Mouse (Mus musculus) layer of hippocampus, postnatal 36 days (tissue): ENCODE data around the gene Pitpnm2. TPM values are rescaled to one million over a fixed set of nuclear protein-coding genes. Genes with fewer than 3 reads are reported as not detected.

Experiments
- DNase-seq, 2 experiments: peaks; one replicate each; pipeline ENCODE4 v3.0.0; 2022
- total RNA-seq, 2 experiments: library from RNA; stranded (reverse); gene quantifications; 2 replicates each; pipeline ENCODE4 v1.2.3; 2021

The Pitpnm2 gene
- total RNA-seq, 2 experiments from 2014 or later, result 281 to 377 TPM

DNA sequence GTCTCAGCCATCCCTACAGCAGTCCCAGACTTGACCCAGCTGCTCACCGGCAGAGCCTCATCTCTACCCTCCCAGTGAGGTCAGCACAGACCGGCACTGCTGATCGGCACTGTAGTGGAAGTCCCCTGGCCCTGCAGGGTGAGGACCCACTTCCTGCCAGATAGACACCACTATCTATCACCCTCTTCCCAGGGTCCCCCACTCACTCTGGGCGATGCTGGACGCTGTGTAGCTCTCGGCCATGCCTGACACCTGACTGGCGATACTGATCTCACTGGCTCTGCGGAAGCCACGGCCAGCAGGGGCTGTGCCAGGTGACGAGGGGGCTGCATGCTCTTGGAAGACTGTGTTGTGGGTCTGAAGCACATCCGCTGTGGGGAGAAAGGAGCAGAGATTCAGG, 124.5 kb downstream of the Pitpnm2 start:
- DNase-seq, result no peak

DNA sequence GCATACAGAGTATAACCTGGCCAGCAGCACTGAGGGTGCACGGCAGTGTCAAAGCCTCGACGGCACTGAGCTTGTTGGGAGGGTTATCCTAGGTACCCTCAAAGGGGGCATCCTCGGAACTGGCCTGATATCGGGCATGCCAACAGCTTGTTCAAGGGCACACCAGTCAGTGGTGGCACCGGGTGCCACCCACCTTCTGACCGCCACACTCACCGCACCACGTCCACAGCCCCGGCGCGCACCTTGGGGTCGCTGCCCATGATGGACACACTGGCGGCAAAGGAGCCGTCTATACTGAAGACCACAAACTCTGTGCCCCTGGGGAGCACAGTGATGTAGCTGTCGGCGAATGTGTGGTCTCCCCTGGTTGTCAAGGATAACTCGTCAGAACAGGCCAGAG, 127.2 kb downstream of the Pitpnm2 start:
- no peak for DNase-seq

DNA sequence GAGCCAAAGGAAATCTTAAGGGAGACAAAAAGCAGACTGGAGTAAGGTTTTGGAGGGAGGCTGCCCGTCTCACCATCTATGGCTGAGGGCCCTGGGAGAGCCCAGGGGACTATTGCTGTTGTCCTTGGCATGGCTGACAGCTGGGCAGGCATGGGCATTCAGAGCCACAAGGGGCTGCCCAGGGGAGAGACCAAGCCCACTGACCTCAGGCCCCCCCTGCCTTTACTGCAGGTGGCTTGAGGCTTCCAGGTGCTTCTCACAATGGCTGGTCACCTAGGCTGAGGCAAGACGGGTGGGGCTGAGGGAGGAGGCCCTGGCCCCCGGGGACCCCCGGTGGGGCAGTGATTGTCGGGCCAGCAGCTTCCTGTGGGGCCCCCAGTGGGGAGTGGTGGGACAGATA, 130.4 kb downstream of the Pitpnm2 start:
- no peak for DNase-seq

DNA sequence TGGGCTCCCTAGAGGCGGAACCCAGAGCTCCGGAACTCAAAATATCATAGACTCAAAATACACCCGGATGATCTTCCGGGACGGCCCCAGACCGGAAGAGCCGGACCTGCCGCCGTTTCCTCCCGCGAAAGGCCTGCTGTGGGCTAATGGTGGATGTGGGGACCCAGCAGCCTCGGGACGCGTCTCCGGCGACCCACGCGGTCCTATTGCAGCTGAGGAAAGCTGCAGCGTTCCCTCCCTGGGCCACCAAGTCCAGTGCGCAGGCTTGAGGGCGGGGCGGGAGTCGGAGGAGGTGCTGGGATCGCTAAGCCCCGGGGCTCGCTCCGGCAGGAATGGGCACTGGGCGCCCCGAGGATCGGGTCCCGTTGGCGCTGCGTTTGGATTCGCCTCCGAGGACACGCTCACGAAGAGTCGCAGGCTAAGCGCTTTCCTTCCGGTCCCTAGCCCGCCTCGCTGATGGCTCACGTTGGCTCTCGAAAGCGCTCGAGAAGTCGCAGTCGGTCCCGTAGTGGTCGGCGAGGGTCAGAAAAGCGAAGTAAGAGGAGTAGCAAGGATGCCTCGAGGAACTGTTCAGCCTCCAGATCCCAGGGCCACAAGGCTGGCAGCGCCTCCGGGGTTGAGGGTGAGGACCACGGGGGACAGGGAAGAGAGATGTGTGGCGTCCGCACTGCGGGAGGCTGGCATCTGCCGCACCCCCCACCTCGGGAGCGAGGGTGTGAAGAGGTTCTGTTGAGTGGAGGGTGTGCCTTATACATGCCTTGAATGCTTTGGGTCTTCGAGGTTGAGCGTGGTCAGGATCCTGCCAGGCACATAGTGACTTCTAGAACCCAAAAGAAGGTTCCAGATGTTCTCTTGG, 133.3 kb downstream of the Pitpnm2 start, which contains the start of gene Arl6ip4:
TSS of gene Arl6ip4 (plus strand) at position 100 of the 856 bp plus-strand sequence.
- peak; percentile 81 to 82 for DNase-seq

DNA sequence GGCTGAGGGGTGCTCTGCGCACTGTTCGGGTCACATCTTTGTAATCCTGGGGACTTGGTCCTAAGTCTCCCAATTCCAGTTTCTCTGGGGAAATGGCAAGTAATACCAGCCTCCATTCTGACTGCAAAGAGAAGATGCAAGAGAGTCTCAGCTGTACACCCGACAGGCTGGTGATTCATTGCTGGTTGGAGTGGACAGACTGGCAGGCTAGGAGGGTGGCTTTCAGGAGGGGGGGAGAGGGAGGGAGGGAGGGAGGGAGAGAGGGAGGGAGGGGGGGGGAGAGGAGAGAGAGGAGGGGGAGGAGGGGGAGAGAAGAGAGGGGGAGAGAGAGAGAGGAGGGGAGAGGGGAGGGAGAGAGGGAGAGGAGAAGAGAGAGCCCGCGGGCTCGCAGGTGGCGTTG, 134.0 kb downstream of the Pitpnm2 start:
- no peak for DNase-seq

DNA sequence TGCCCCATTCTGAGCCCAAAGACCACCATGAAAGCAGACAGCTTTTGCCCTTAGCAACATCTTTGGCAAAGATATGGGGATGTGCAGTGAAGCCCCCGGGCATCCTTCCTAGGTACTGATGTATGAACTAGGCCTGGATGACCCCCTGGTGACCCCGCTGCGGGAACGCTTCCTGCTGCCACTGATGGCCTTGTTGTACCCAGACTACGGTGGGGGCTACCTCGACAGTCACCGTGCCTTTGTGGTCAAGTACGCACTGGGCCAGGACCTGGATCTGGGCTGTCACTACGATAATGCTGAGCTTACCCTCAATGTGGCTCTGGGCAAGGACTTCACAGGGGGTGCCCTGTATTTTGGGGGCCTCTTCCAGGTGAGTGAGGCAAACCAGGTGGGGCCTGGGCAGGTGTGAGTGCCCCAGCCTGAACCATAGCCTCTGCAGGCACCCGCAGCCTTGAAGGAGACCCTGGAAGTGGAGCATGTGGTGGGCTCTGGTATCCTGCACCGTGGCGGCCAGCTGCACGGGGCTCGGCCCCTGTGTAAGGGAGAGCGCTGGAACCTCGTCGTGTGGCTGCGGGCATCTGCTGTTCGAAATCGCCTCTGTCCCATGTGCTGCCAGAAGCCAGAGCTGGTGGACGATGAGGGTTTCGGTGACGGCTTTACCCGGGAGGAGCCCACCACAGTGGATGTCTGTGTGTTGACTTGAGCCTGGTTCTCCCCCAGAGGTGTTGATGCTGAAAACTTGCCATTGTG, 135.1 kb downstream of the Pitpnm2 start:
- no peak for DNase-seq

DNA sequence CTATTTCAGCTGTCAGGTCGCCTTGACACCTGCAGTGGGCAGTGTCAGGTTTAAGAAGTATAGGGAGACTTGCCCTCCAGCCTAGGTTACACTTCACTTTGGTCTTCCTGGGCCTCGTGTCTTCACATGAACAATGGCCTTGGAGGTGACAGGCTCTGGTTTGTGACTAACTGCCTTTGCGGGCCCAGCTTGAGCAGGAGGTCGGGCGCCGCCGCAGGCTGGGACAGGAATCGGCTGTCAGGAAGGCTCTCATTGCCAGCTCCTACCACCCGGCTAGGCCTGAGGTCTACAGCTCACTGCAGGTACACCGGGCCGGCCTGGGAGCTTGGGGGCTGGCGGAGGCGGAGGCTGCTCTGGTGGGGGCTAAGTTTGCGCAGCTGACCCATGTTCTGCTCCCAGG, 136.5 kb downstream of the Pitpnm2 start:
- DNase-seq, result peak in 1 of 2 experiments; percentile 63

DNA sequence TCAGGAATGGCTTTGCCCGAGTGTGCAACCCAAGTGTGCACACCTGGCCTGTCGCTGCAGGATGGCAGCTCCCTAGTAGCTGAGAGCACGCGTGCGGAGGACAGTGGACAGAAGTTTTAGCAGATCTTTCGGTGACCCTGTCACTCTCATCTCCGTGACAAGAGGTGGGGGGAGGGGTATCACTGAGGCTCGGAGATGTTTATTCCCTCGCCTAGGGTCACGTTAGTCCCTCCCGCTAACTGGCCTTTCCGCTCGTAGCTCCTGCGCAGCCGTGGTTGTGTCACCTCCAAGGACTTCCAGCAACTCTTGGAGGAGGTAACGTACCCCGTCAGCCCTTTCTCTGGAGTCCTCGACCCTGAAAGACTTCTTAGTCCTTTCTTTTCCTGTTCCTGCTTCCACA, 137.0 kb downstream of the Pitpnm2 start:
- DNase-seq, result no peak

DNA sequence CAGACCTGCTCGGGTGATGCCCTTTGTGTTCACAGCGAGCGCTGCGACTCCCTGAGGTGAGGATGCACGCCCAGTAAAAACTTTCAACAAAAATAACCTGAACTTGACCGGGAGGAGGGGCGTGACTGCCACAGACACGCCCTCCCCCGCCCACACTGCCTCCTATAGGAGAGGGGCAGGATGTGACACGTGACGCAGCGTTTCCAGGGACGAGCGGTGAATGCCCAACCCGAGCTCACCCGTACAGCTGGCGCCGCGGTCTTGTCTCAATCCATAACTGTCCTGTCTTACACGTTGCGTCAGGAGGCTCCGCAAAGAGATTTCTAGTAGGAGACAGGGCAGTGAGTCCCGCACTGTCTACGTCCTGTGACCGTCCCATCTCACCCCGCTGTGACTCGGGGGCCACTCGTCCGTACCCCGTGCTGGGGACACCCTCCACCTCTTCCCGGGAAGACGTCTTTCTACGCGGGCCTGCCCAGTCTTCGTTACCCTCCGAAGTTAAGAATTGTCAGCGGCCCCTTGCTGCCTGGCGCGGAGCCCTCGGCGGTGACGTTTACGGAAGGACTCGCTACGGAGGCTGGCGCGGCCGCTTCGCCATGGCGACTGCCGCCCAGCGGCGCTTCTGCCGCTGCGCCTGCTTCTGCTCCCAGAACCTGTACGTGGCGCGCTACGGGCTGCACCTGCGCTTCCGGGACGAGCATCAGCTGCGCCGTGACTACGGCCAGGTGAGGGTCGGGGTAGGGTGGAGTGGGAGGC, 137.6 kb downstream of the Pitpnm2 start, which contains the start of gene Ogfod2:
TSS of gene Ogfod2 (plus strand) at position 556 of the 756 bp plus-strand sequence.
- DNase-seq, result peak; percentile 92 to 94

DNA sequence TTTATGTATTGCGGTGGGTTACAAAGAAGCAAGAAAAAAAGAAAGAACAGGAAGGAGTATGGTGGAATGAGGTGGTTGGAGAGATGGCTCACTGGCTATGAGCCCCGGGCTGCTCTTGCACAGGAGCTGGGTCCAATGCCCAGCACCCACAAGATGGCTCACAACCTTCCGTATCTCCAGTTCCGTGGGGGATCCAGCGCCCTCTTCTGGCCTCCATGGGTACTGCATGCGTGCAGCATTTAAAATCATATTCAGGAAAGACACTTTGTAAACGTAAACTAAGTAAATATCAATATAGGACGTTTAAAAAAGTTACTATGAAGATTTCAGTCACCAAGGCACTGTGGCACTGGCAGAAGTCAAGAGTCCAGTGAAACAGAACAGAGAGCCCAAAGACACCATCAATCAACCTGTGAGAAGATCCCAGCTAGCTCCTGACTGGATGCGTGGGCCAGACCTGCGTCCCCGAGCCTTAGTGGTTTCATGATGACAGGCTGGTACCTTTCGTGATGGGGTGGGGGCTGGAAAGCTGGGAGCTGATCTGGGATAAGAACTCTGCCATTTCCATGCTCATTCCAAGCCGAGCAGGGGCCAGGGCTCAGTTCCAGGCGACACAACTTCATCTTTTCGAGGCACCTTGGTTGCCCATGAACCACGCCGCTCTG, 138.4 kb downstream of the Pitpnm2 start:
- no peak for DNase-seq

DNA sequence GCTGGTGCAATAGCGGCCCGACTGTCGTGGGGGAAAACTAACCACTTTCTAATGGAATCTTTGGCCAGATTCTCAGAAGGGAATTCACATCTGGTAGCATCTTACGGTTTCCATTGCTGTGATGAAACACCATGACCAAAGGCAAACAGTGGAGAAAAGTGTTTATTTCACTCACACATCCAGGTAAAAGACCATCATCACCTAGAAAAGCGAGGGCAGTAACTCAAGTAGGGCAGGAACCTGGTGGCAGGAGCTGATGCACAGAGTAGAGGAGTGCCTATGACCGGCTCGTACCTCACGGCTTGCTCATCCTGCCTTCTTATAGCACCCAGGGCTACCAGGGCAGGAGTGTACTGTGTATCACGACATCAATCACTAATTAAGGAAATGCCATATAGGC, 146.0 kb downstream of the Pitpnm2 start:
- no peak for DNase-seq

DNA sequence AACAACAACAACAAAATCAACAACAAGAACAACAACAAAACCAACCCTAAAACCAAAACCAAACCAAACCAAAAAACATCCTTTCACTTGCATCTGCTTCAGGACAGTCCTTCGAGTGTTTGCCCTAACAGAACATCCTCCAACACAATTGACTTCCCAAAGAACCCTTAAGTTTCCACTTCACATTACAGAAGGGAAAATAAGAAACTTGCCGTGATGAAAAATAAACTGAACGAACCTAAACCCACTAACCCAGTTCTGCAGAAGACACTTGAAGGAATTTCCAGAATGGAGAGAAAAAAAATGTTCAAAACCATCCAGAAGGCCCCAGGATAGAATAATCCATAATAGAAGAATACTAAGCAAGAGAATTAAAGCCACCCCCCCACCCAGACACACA, 146.5 kb downstream of the Pitpnm2 start:
- no peak for DNase-seq

DNA sequence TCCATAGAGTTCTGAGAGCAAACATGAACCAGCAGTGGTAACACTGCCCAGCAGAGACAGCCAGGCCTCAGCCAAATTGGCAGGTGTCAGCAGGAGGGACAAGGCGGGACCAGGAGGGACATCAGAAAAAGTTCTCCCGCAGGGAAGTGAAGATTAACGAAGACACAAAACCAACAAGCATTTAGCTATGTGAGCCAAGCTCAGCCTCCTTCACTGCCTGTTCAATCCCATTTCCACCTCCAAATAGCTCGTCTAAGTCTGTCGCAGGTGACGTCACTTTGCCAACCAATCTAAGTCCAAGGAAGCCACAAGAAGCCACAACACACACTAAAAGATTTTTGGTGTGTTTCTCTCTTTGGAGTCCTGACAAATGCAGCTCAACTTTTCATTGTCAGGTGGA, 147.2 kb downstream of the Pitpnm2 start:
- no peak for DNase-seq

DNA sequence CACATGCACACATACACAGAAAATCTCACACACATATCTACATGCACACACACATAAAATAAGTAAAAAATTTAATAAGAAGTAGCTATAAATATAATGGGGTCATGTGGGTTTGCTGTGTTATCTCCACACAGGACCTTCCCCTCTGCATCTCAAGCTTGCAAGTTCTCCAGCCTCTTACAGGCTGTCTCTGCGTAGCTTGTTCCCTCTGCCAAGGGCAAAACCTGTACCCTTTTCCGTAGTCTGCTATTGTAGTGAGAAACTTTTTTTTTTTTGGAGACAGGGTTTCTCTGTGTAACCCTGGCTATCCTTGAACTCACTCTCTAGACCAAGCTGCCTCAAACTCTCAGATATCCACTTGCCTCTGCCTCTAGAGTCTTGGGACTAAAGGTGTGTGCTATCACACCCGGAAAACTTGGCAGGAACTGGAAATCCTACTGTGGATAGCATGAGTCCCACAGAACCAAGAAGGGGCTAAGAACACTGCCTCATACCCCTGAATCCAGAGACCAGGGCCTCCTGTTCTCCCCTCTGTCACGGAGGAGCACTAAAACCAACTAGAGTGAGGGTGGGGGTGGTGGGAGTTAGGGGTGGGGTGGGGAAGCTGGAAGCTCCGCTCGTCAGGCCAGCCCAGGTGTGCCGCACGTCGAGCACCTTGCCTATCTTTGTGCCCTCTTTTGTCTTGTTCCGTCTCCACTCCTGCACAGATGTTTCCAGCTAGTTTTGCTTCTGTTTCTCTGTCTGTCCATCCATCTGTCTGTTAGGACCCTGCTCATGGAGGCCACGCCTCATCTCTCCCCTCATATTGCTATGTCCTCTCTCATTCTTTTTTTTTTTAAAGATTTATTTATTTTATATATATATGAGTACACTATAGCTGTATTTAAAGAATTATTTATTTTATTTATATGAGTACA, 149.2 kb downstream of the Pitpnm2 start:
- no peak for DNase-seq

DNA sequence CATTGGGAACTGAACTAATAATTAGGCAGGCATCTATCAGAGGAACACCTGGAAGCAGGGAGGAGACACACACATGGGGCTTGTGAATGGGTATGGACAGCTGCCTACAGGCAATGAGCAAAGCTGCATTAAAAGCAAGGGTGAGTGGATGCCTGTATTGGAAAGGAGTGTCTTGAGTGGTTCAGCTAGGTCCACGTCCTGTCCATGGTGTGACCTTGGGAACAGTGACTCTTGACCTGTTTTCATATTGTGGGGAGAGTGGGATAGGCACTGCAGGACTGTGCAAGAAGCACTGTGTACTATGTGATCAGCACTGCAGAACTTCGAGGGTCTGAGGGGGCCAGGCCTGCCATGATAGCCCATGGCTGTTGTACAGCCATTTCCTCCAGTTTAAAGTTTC, 150.6 kb downstream of the Pitpnm2 start:
- DNase-seq, result no peak

DNA sequence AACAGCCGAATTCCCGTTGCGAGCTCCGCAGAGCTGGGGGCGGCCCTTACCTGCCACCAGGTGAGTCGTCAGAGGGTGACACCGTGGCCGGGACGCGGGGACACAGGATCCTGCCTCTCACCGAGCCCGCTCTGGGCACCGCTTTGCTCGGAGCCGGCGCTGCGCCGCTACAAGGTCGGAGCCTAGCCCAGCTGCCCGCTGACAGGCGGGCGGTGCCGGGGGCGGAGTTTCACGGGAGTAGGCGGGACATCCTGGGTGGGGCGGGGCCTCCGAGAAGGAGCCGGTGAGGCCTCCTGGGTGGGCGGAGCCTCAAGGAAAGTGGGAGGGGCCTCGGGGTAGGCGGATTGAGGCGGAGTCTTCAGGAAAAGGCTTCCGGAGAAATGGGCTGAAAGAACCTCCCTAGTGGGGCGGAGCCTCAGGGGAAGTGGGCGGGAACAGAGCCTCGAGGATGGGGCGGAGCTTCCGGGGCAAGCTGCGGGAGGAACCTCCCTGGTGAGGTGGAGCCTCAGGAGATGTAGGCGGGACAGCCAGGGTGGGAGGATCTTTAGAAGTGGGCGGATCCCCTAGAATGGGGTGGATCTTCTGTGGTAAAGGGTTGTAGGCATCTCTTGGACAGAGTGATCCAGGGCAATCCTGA, 153.8 kb downstream of the Pitpnm2 start, which contains the start of gene Abcb9:
TSS of gene Abcb9 (minus strand) at position 203 of the 637 bp plus-strand sequence.
- DNase-seq, result peak; percentile 94 to 95

DNA sequence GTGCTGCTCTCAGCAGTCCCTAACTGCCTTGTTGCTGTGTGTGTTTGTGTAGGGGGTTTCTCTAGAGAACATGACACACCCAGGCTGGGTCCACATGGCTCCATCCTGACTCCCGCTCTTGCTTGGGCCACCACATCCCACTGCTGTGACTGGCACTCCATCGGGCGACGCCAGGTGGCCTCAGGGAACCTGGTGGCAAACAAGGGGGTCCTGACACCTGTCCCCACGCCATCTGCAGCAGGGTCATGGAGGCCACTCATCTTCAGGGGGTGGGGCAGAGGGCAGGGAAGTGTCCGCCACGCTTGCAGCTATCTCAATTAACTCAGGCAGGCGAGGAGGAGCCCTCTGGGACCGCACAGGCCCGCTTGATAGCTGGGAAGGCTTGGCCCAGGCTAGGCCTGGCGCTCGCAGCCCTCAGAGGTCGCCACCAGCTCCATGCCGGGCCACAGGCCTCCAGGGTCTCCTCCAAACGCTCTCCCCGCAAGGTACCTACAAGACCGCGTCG, 154.4 kb downstream of the Pitpnm2 start:
- DNase-seq, result no peak

DNA sequence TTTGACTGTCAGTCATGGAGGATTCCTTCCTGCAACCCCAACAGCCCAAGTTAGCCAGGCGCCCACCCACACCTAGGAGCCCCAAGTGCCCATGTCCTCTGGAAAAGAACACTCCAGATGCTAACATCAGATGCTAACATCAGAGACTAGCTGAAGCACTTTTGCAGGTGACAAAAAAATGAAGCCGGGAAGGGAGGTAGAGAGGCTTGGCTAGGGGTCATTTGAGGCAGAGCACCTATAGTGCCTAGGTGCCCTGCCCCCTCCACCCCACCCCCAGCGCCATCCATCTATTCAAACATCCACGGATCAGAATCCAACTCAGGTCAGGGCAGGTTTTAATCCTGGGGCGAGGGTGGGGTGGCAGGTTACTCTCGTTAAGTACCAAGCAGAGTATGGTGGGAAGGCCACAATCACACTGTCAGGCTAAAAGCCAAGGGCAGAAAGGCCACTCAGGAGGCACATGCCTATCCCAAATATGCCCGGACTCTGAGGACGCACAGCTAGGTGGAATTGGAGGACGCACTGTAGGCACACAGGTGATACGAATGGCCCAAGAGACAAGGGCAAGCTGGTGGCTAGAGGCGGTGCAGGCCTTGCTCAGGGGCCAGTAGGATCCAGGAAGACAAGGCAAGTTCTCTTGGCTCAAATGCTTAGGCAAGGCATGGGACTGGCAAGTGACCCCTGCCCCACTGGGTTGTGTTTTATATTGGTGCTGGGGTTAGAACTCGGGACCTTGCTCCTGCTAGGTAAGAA, 155.5 kb downstream of the Pitpnm2 start:
- no peak for DNase-seq

DNA sequence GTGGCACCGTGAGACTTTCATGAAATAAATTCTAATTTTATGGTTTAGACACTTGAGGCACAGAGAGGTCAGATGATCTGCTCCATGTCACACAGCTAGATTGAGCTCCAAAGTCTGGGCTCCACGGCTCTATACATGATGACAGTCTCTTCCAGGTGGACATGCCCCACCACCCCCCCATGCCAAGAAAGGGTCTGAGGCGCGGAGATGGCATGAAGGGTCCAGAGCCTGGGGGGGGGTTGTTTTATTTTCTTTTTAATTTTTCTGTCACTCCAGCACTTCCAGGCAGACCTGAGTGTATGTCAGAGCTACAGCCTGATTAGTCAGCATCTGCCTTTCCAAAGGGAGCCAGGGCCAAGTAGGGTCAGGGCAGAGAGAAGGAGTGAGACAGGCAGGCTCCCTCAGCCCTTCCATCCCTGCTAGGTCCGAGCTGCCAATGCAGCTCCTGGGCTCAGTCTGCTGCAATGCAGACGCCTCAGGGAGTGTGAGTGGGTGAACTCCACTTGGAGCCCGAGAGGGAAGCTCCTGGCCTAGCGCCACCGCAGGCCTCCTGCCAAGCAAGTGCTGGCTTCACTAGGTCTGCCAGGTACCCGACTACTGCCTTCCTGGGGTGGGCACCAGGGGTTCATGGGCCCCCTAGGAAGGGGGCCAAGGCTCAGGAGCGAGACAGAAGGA, 156.3 kb downstream of the Pitpnm2 start:
- peak in 1 of 2 experiments; percentile 72 for DNase-seq
